Mouse (Mus musculus): ENCODE results near the gene Trp73.

Gene Trp73

DNA sequence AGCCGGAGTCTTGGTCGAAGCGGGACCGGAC lies at the start of gene Trp73:
TSS of gene Trp73 (minus strand) at position 27 of the 31 bp plus-strand sequence.
- no peak for DNase-seq (ENCODE audit: low spot score in 2 of 2)

DNA sequence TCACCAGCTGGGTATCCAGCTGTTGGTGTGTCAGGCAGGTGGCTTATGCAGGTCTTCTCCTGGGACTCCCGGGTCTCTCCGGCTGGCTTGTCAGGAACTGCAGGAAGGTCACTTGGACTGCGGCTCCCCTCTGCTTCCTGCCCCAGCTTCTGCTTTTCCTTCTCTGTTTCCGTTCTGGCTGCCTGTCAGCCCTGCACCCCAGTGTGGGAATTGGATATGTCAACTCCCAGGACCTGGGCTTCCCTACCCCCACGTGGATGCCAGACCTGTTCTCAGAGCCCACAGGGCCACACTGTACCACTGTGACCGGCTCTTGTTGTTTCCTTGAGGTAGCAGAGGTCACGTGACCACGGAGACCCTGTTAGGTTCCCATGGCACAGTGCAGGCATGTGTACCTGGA lies 48.9 kb upstream of the Trp73 start:
- no peak for DNase-seq (ENCODE audit: low spot score in 2 of 2)

DNA sequence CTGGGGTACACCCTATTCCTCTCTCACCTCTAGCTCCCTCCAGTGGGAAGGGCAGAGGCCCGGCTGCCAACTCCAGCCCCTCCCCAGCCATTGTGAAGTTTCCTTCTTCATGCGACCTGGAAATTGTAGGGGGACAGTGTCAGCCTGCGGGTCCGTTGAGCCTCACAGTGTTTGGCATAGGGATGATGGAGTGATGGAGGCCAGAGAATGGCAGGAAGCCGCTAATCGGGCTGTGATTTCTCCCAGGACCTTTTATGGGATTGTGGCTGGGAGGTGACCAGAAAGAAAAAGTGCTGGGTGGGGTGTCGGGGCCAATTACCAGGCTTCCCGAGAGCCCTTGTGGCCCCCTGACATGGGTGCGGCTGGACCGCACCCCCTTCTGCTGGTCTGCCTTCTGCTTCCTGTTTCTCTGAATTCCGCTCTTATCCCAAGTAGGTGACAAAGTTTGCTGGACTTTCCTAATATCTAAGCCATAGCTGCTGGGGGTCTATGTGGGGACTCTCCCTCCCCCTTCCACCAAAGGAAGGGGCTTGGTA lies 46.1 kb upstream of the Trp73 start:
- no peak for DNase-seq (ENCODE audit: low spot score in 2 of 2)

DNA sequence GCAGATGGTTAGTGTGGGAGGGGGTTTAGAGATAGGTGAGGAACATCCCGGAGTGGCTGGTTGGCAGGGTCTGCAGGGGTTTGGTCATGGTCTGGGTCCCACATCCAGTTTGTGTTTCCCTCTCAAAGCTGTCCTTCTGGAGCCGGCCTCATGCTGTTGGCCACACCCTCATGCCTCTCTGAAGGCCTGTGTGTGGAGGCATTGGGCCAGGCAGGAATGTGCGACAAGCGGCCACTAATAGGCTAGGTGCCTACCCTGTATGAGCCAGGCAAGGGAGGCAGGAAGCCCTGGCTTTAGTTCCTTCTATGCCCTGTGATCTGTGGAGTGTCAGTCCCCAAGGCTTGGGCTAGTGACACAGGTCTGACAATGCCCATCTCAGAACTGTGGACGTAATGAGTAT lies 45.0 kb upstream of the Trp73 start:
- DNase-seq (ENCODE audit: low spot score in 2 of 2): no peak

DNA sequence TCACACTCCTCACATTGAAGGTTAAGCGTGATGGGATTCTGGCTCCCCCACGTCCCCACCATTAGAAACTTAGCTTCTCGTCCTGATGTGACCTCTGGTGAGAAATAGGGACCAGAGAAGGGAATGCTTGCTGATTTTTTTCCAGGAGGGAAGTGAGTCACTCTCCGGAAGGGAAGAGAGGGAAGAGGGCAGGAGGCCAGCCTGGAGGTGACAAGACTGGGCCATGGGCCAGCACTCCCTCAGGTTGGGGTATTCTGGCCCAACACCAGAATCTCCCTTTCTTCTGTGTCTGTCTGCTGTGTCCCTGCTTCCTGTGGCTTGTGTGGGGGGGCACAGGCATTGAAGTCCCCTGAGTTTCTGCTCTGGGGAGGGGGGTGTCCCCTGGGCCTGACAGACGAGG lies 43.6 kb upstream of the Trp73 start:
- DNase-seq (ENCODE audit: low spot score in 2 of 2): no peak

DNA sequence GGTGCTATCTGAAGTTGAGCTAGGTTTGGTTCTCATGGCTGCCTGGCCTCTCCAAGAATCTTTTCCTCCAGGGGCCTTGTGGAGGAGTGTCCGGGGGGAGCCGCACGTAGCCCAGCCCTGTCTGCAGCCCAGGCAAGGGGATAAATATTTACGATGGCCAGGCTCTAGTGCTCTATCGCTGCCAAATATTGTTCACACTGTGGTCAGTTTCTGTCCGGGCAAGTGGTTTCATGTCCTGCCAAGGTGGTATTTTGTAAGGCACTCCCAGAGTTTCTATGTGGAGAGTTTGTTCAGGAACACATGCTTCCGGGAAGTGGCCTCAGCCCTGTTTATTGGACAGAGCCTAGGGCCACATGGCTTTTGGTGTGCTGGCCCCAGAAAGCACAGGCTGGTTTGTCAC lies 41.0 kb upstream of the Trp73 start:
- DNase-seq (ENCODE audit: low spot score in 2 of 2): no peak

DNA sequence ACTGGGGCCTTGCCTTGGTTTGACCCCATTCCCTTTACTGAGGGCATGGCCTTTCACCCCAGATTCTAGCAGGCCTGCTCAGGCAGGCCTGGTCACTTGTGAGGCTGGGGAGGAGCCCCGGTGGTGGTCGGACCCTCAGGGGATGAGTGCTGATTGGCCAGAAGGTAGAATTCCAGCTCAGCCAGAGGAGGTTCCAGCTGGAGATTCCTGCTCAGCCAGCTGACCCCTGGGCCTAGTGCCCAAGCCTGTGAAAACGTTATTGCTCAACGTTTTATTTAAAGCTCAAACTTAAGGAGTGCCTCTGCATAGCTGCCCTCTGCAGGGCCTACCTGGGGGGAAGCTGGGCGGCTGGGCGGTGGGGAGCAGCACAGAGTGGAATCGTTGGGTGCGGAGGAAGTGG lies 37.2 kb upstream of the Trp73 start:
- no peak for DNase-seq (ENCODE audit: low spot score in 2 of 2)

DNA sequence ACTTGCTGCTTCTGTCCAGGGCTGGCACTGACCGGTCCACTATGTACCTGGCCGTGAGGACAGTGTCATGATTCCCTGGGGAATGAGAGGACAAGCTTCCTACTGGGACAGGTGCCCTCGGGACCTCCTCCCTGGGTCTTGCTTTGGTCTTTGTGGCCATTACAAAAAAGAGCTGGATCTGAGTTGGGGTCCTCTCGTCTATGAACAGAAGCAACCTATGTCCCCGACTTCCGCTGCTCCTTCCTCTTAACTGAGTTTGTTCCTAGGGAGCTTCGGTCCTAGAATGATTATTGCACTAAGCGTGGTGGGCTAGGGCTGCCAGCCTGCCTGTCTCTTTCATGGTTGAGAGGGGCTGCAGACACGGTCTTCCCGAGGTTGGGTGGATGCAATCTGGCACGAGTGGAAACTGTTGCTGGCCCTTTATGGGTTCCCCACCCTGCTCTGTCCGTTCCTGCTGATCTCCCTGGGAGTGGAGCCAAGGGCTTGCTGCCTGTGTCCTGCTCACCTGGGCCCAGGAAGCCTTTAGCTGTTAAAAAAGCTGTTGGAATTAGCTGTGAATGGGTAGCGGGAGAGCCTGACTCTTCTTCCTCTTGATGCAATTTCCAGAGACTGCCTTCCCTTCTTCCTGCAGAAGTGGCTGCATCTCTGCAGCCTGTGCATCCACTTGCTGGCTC lies 32.1 kb upstream of the Trp73 start:
- DNase-seq (ENCODE audit: low spot score in 2 of 2): no peak

DNA sequence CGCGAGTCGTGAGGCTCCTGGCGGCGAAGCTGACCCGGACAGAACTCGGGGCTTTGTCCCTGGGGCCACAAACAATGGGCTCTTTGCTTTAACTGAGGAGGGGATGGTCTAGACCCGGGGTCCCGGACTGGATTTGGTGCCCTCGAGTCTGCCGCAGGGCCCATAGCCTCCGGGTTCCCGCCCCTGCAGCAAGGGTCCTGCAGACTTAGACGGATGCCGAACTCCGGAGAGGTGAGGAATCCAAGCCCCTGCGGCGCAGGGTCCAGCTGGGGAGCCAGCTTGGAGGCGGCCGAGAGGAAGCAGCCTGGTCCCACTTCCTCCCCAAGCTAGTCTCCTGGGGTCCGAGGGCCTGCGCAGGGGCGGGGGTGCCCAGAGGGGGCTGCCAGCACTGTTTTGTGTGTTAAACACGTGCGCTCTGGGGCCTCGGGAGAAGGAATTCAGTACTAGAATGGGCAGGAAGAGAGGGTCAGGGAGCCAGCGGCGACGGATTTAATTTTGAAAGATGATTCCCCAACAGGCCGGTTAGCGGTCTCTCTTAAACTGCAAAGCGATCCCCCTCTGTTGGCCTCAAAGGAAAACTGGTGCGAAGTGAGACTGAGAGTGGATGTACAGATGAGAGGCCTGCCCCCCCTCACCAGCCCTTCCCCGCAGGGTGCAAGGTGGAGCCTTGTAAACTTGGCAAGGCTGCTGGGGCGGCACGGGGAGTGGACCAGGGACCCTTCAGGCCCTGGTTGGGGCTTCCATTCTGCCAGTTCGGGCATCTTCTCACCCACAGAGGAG lies 31.3 kb upstream of the Trp73 start:
- no peak for DNase-seq (ENCODE audit: low spot score in 2 of 2)

DNA sequence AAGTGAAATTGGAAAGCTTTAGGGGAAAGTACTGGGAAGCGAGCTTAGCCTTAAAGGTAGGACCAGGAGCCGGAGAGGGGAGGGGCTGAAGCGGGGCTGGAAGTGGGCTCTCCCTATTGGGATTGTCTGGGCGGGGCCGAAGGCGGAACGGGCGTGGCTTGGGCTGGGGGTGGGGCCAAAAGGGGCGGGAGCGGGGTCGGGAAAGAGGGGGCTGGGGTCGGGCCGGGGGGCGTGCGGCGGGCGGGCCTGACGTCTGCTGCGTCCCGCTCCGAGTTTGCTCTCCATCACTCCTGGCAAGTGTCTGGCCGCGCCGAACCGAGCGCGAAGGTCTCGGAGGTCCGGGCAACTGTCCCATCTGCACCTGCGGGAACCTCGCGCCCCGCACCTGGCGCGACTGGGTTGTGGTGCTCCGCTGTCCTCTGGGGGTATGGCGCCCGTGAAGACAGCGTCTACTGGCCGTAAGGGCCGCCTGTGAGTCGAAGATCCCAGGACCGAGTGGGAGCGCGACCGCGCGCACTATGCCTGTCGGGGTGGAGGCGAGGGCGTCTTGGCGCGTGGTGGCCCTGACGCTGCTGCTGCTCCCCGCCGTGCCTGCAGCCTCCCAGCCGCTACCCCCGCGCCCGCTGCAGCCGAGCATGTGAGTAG lies 30.6 kb upstream of the Trp73 start, which contains the start of gene Megf6:
TSS of gene Megf6 (plus strand) at position 225 of the 645 bp plus-strand sequence.
- DNase-seq (ENCODE audit: low spot score in 2 of 2): no peak

DNA sequence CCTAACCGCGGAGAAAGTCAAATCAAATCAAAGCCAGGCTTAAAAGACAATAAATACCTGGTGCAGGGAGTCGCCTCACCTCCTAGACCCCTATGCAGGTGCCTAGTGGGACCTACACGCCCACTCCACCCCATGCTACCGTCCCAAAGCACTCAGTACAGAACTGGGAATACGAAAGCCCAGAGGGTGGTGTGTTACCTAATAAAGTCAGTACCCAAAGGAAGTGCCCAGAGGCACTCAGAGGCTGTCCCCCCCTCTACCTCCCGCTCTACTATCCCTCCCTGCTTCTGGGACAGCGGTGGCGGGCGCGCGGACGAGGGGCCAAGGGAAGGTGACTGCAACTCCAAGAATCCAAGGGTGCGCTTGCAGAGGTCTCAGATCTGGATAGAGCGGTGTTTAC lies 30.0 kb upstream of the Trp73 start:
- no peak for DNase-seq (ENCODE audit: low spot score in 2 of 2)

DNA sequence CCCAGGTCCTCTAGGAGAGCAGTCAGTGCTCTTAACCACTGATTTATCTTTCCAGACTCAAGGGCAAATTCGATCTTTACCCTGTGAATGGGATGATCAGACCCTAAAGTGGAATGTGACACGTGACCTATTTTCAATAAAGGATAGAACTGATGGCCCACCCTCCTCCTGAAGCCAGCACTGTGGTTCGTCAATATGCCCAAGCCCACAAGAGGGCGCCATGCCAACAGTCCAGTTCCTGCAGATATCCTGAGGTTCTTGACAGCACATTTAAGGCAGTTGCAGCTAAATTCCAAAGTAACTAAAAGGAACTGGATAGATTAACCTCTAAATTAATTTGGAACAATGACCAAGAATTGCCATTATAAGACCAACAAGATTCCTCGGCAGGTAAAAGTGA lies 27.0 kb upstream of the Trp73 start:
- peak; percentile 46 to 71 for DNase-seq (ENCODE audit: low spot score in 2 of 2)

DNA sequence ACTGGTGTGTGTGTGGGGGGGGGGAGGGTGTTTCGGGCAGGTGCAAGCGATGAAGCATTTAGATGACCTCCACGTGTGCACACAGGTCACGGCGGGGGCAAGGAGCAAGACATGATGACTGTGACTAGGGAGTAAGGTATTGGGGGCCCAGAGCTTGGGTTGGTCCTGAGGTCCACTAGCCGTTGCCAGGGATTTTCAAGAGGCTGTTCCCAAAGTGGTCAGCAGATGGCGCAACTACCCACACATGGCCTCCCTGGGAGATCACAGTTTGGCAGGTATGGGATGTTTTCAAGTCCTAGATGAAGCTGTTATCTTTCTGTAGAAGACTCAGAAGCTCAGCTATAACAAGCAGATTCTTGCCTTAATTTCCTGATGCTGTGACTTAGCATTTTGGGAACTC lies 23.3 kb upstream of the Trp73 start:
- peak; percentile 71 to 83 for DNase-seq (ENCODE audit: low spot score in 2 of 2)

DNA sequence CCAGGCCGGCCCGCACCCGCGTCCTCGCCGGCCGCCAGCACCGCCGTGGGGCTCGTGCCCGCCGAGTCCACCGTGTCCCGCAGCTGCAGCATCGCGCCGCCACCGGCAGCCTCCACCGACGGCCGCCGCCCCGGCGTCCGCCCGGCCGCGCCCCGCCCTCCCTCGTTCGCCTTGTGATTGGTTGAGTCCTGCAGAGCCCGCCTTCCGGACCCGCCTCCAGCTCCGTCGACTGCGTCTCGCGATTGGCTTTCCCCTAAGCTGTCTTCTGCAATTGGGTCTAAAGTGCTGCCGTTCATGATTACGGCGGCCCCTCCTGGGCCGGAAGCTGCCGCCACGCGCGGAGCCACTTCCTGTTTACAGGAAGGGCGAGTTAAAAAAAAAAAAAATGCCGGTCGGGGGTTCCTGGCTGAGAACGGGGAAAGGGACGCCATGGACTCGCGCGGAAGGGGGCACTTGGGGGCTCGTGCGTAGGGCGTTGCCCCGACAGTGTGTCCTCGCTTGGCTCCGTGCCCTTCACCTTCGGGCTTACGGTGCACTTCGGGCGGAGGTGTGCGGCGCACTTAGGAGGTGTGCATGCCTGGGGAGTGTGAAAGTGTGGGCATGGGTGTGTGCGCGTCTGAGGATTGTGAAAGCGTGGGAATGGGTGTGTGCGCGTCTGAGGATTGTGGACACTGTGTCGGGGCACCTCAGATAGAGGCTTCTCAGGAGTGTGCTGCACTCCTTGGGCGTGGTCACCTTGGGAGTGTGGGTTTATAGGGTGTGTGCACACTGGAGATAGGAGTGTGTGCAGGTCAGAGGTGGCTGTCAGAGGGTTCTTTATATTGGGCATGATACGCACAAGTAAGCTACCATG lies 20.8 kb upstream of the Trp73 start, which contains the start of gene Tprgl:
TSS of gene Tprgl (minus strand) at position 129 of the 853 bp plus-strand sequence.
- DNase-seq (ENCODE audit: low spot score in 2 of 2): peak; percentile 96 to 97

DNA sequence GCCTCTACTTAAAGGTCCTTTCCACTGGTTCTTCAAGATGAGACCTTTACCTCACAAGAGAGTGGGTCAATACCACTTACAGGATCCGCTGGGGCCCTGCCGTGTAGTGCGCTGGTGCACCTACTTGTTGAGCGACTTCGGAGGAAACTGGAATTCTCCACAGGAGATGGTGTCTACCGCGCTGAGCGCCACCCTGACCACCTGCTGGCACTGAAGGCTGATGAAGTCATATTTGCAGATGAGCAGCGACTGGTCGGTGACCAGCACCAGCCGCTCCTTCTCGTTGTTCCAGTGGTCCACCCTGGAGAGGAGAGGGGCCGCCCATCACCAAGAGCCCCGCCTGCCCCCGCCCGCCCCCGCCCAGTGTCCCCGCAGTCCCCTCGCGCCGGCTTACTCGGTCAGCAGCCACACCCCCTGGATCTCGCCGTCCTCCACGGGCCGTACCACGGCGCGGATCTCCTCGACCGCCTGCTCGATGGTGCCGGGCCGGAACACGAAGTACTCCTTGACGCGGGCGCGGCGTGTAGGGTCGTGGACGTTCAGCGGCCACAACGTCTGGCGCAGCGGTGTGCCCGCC lies 20.0 kb upstream of the Trp73 start:
- no peak for DNase-seq (ENCODE audit: low spot score in 2 of 2)

DNA sequence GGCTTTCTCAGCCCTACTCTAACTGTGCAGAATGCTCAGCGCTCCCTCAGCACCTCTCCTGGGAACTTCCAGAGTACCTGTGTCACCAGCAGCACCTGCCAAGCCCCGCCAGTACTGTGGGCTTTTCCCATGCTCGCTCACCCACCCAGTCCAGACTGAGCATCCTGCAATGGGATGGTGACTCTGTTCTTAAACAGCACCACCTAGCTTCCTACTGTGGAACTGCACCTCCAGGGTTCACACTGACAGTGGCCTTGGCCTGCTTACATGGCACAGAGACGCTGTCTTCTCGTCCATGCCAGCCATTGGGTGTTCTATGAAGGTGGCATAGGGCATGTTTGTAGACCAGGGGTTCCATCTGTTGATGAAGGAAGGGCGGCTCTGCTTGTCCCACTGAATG lies 19.0 kb upstream of the Trp73 start:
- DNase-seq (ENCODE audit: low spot score in 2 of 2): peak; percentile 86 to 90

DNA sequence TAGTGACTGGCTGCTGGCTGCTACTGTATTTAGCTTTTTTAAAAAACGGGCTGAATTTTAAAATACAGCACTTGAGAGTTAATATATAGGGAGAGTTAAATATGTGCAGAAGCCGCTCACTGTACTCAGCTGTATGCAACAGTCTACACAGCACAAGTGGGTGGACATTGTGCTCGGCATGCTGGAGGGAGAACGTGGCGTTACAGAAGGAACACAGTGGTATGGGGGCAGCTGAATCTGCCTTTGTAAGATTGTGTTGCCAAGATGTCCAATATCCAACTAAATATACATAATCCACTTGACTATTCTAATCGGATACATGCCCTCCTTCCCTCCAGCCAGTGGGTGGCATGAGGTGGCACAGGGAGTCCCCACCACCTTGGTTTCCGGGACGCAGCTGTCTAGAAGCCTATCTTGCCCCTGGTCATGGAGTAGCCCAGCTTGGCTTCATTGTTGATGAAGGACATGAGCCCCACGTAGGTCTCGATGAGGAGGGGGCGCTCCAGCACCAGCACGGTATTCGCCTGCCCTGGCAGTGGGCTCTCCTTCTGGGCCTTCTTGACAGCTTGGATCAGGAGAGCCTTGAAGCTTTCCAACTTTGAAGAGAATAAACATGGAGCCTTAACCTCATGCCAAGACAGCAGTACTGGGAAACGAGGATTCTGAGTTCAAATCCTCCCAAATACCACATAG lies 18.1 kb upstream of the Trp73 start:
- no peak for DNase-seq (ENCODE audit: low spot score in 2 of 2)

DNA sequence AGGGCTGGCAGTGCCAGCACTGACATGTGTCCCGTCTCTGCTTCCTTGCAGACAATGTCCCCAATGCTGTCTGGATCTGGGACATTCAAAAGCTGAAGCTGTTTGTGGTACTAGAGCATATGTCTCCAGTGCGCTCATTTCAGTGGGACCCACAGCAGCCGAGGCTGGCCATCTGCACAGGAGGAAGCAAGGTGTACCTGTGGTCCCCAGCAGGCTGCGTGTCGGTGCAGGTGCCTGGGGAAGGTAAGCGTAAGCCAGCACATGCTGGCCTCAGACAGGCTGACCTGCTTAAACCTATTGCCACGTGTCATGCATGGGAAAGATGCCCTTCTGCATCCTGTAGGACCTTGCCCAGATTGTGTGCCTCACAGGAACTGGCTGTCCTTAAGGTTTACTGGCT lies 16.0 kb upstream of the Trp73 start:
- no peak for DNase-seq (ENCODE audit: low spot score in 2 of 2)

DNA sequence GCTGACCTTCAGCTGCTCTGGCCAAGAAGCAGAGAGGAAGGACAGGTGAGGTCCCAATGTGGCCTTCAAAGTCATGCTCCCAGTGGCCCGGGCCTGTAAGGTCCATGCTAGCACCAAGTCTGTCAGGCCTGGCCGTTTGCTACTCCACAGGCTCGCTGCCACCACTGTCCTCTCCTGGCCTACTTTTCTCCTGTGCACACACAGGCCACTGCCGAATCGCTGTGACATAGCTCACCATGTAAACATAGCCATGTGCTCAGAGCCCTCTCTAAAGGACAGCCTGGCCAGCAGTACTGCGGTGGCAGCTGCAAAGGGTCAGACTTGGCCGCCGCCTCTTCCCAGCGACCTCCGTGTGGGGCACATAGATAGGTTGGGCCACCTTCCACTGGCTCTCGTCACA lies 14.1 kb upstream of the Trp73 start:
- DNase-seq (ENCODE audit: low spot score in 2 of 2): no peak

DNA sequence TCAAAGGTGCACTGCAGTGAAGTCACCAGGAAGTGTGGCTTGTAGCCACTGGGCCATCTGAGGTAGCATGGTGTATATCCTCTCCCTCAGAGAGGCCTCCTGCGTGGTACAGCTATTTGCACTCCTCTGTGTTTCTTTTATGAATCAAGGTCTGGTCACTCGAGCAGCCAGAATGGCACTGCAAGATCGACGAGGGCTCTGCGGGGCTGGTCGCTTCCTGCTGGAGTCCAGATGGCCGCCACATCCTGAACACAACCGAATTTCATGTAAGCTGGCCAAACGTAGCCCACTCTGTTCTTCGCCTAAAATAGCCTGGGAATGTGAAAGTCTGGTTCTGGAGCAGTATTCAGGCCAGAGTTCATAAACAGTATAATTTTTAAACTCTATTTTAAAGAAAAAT lies 6.3 kb upstream of the Trp73 start:
- no peak for DNase-seq (ENCODE audit: low spot score in 2 of 2)

DNA sequence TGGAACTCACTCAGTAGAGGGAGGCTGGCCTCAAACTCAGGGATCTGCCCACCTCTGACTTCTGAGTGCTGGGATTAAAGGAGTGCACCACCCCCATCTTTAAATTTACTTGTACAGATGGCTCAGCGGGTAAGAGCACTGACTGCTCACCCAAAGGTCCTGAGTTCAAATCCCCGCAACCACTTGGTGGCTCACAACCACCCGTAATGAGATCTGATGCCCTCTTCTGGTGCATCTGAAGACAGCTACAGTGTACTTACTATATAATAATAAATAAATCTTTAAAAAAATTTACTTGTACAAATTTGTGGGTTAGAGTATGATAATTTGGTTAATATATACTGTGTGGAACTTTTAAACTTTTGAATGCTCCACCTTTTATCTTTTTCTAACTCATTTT lies 4.7 kb upstream of the Trp73 start:
- DNase-seq (ENCODE audit: low spot score in 2 of 2): no peak
